Mouse (Mus musculus): Measurements from ENCODE around the gene Tmem182. TPM values are rescaled to one million over a fixed set of nuclear protein-coding genes. Genes with fewer than 3 reads are reported as not detected.

Tmem182 gene
- polyA plus RNA-seq, 1 experiment from 2014 or later = not detected

GRCm38 (mm10) chr1:40771196-40771970 lies 34.0 kb upstream of the Tmem182 start:
- Histone ChIP-seq H3K27ac (ENCODE audit: low read depth, low read length) (no peak overlapping the region), H3K4me1 (replicated peaks; ENCODE audit: control insufficient read depth, insufficient read depth, low read length) (no peaks in the 10 kb centered on the region), H3K4me3 (ENCODE audit: low read depth, low read length) (no peak overlapping the region), H3K4me2 (ENCODE audit: low read depth, low read length, severe bottlenecking) (no peak overlapping the region), H3K9ac (ENCODE audit: low read length) (no peak overlapping the region), H3K27me3 (ENCODE audit: control insufficient read depth, insufficient read depth, low read length) (no peaks in the 10 kb centered on the region), H3K9me3 (ENCODE audit: control insufficient read depth, low read length) (no peaks in the 10 kb centered on the region), H3K36me3 (ENCODE audit: control insufficient read depth, insufficient read depth, low read length) (no peaks in the 10 kb centered on the region)
- 94% methylated on average over 7 of the region's 7 CpGs for WGBS
- DNase-seq (ENCODE audit: low spot score) (no peak), ATAC-seq (replicated peaks; ENCODE audit: low FRiP score) (no peak)

GRCm38 (mm10) chr1:40773234-40773633 lies 32.2 kb upstream of the Tmem182 start:
- Histone ChIP-seq H3K4me1 (replicated peaks; ENCODE audit: control insufficient read depth, insufficient read depth, low read length) (no peaks in the 10 kb centered on the region), H3K27ac (ENCODE audit: low read depth, low read length) (no peak overlapping the region), H3K9ac (ENCODE audit: low read length) (no peak overlapping the region), H3K36me3 (ENCODE audit: control insufficient read depth, insufficient read depth, low read length) (no peaks in the 10 kb centered on the region), H3K4me3 (ENCODE audit: low read depth, low read length) (no peak overlapping the region), H3K4me2 (ENCODE audit: low read depth, low read length, severe bottlenecking) (no peak overlapping the region), H3K27me3 (ENCODE audit: control insufficient read depth, insufficient read depth, low read length) (no peaks in the 10 kb centered on the region), H3K9me3 (ENCODE audit: control insufficient read depth, low read length) (no peaks in the 10 kb centered on the region)
- DNase-seq (ENCODE audit: low spot score) (no peak), ATAC-seq (replicated peaks; ENCODE audit: low FRiP score) (no peak)
- 92% methylated on average over 5 of the region's 5 CpGs for WGBS

GRCm38 (mm10) chr1:40774040-40774439 lies 31.4 kb upstream of the Tmem182 start:
- DNase-seq (ENCODE audit: low spot score) = no peak
- Histone ChIP-seq H3K36me3 (ENCODE audit: control insufficient read depth, insufficient read depth, low read length) (no peaks in the 10 kb centered on the region), H3K9me3 (ENCODE audit: control insufficient read depth, low read length) (peaks cover 3% of the 10 kb centered on the region; the same call in 1 of the 2 replicates), H3K4me1 (replicated peaks; ENCODE audit: control insufficient read depth, insufficient read depth, low read length) (no peaks in the 10 kb centered on the region), H3K4me3 (ENCODE audit: low read depth, low read length) (no peak overlapping the region), H3K4me2 (ENCODE audit: low read depth, low read length, severe bottlenecking) (no peak overlapping the region), H3K27ac (ENCODE audit: low read depth, low read length) (no peak overlapping the region), H3K27me3 (ENCODE audit: control insufficient read depth, insufficient read depth, low read length) (no peaks in the 10 kb centered on the region), H3K9ac (ENCODE audit: low read length) (no peak overlapping the region)
- ATAC-seq (replicated peaks; ENCODE audit: low FRiP score) = no peak
- WGBS = 94% methylated on average over 10 of the region's 10 CpGs

GRCm38 (mm10) chr1:40776102-40776501 lies 29.3 kb upstream of the Tmem182 start:
- Histone ChIP-seq H3K9me3 (ENCODE audit: control insufficient read depth, low read length) (peaks cover 3% of the 10 kb centered on the region; the same call in 1 of the 2 replicates), H3K27ac (ENCODE audit: low read depth, low read length) (no peak overlapping the region), H3K27me3 (ENCODE audit: control insufficient read depth, insufficient read depth, low read length) (no peaks in the 10 kb centered on the region), H3K9ac (ENCODE audit: low read length) (no peak overlapping the region), H3K4me2 (ENCODE audit: low read depth, low read length, severe bottlenecking) (no peak overlapping the region), H3K4me1 (replicated peaks; ENCODE audit: control insufficient read depth, insufficient read depth, low read length) (no peaks in the 10 kb centered on the region), H3K36me3 (ENCODE audit: control insufficient read depth, insufficient read depth, low read length) (no peaks in the 10 kb centered on the region), H3K4me3 (ENCODE audit: low read depth, low read length) (no peak overlapping the region)
- 68% methylated on average over 2 of the region's 2 CpGs for WGBS
- DNase-seq (ENCODE audit: low spot score) = no peak
- no peak for ATAC-seq (replicated peaks; ENCODE audit: low FRiP score)

- Histone ChIP-seq H3K36me3 (ENCODE audit: control insufficient read depth, insufficient read depth, low read length) (no peaks in the 10 kb centered on the region), H3K27me3 (ENCODE audit: control insufficient read depth, insufficient read depth, low read length) (no peaks in the 10 kb centered on the region), H3K4me1 (replicated peaks; ENCODE audit: control insufficient read depth, insufficient read depth, low read length) (no peaks in the 10 kb centered on the region), H3K4me3 (ENCODE audit: low read depth, low read length) (no peak overlapping the region), H3K9me3 (ENCODE audit: control insufficient read depth, low read length) (peaks cover 3% of the 10 kb centered on the region; the same call in 1 of the 2 replicates), H3K9ac (ENCODE audit: low read length) (no peak overlapping the region), H3K27ac (ENCODE audit: low read depth, low read length) (no peak overlapping the region), H3K4me2 (ENCODE audit: low read depth, low read length, severe bottlenecking) (no peak overlapping the region)
- ATAC-seq (replicated peaks; ENCODE audit: low FRiP score) = no peak
- WGBS = 95% methylated on average over 3 of the region's 3 CpGs
- DNase-seq (ENCODE audit: low spot score) = no peak
These were observed 28.6 kb upstream of the Tmem182 start for GRCm38 (mm10) chr1:40776763-40777162.

GRCm38 (mm10) chr1:40783450-40783849 lies 22.0 kb upstream of the Tmem182 start:
- H3K36me3 ChIP-seq (ENCODE audit: control insufficient read depth, insufficient read depth, low read length) = no peaks in the 10 kb centered on the region
- no peaks in the 10 kb centered on the region for H3K4me1 ChIP-seq (replicated peaks; ENCODE audit: control insufficient read depth, insufficient read depth, low read length)
- ATAC-seq (replicated peaks; ENCODE audit: low FRiP score) = no peak
- no peak for DNase-seq (ENCODE audit: low spot score)
- H3K27ac ChIP-seq (ENCODE audit: low read depth, low read length) = no peak overlapping the region
- no peak overlapping the region for H3K9ac ChIP-seq (ENCODE audit: low read length)
- WGBS = 95% methylated on average over 7 of the region's 7 CpGs
- H3K9me3 ChIP-seq (ENCODE audit: control insufficient read depth, low read length) = peaks cover 3% of the 10 kb centered on the region; the same call in 1 of the 2 replicates
- H3K27me3 ChIP-seq (ENCODE audit: control insufficient read depth, insufficient read depth, low read length) = no peaks in the 10 kb centered on the region
- H3K4me2 ChIP-seq (ENCODE audit: low read depth, low read length, severe bottlenecking) = no peak overlapping the region
- no peak overlapping the region for H3K4me3 ChIP-seq (ENCODE audit: low read depth, low read length)

GRCm38 (mm10) chr1:40784306-40784705 lies 21.1 kb upstream of the Tmem182 start:
- no peaks in the 10 kb centered on the region for H3K4me1 ChIP-seq (replicated peaks; ENCODE audit: control insufficient read depth, insufficient read depth, low read length)
- H3K27me3 ChIP-seq (ENCODE audit: control insufficient read depth, insufficient read depth, low read length) = no peaks in the 10 kb centered on the region
- no peak overlapping the region for H3K4me3 ChIP-seq (ENCODE audit: low read depth, low read length)
- no peak overlapping the region for H3K27ac ChIP-seq (ENCODE audit: low read depth, low read length)
- H3K9me3 ChIP-seq (ENCODE audit: control insufficient read depth, low read length) = no peaks in the 10 kb centered on the region
- H3K9ac ChIP-seq (ENCODE audit: low read length) = no peak overlapping the region
- WGBS = 92% methylated on average over 9 of the region's 9 CpGs
- ATAC-seq (replicated peaks; ENCODE audit: low FRiP score) (no peak), DNase-seq (ENCODE audit: low spot score) (no peak)
- H3K4me2 ChIP-seq (ENCODE audit: low read depth, low read length, severe bottlenecking) = no peak overlapping the region
- no peaks in the 10 kb centered on the region for H3K36me3 ChIP-seq (ENCODE audit: control insufficient read depth, insufficient read depth, low read length)

GRCm38 (mm10) chr1:40785876-40786445 lies 19.4 kb upstream of the Tmem182 start:
- H3K27me3 ChIP-seq (ENCODE audit: control insufficient read depth, insufficient read depth, low read length) = no peaks in the 10 kb centered on the region
- H3K36me3 ChIP-seq (ENCODE audit: control insufficient read depth, insufficient read depth, low read length) = no peaks in the 10 kb centered on the region
- no peaks in the 10 kb centered on the region for H3K9me3 ChIP-seq (ENCODE audit: control insufficient read depth, low read length)
- no peak overlapping the region for H3K4me2 ChIP-seq (ENCODE audit: low read depth, low read length, severe bottlenecking)
- H3K4me3 ChIP-seq (ENCODE audit: low read depth, low read length) = no peak overlapping the region
- ATAC-seq (replicated peaks; ENCODE audit: low FRiP score) (no peak), DNase-seq (ENCODE audit: low spot score) (no peak)
- H3K9ac ChIP-seq (ENCODE audit: low read length) = no peak overlapping the region
- H3K4me1 ChIP-seq (replicated peaks; ENCODE audit: control insufficient read depth, insufficient read depth, low read length) = peaks cover 3% of the 10 kb centered on the region; the same call in 1 of the 2 replicates
- H3K27ac ChIP-seq (ENCODE audit: low read depth, low read length) = no peak overlapping the region
- 88% methylated on average over 11 of the region's 11 CpGs for whole genome bisulfite sequencing

GRCm38 (mm10) chr1:40788956-40789355 lies 16.4 kb upstream of the Tmem182 start:
- WGBS = 91% methylated on average over 6 of the region's 6 CpGs
- ATAC-seq (replicated peaks; ENCODE audit: low FRiP score) (no peak), DNase-seq (ENCODE audit: low spot score) (no peak)
- no peak overlapping the region for H3K9ac ChIP-seq (ENCODE audit: low read length)
- H3K27me3 ChIP-seq (ENCODE audit: control insufficient read depth, insufficient read depth, low read length) = no peaks in the 10 kb centered on the region
- H3K4me2 ChIP-seq (ENCODE audit: low read depth, low read length, severe bottlenecking) = no peak overlapping the region
- no peaks in the 10 kb centered on the region for H3K9me3 ChIP-seq (ENCODE audit: control insufficient read depth, low read length)
- H3K36me3 ChIP-seq (ENCODE audit: control insufficient read depth, insufficient read depth, low read length) = no peaks in the 10 kb centered on the region
- H3K4me1 ChIP-seq (replicated peaks; ENCODE audit: control insufficient read depth, insufficient read depth, low read length) = peaks cover 3% of the 10 kb centered on the region; the same call in 1 of the 2 replicates
- H3K4me3 ChIP-seq (ENCODE audit: low read depth, low read length) = no peak overlapping the region
- H3K27ac ChIP-seq (ENCODE audit: low read depth, low read length) = no peak overlapping the region
